23 mouse cellular contexts compared by ENCODE assay signal in genomic region chr2:10226907-10227306, GRCm38 (mm10).
"Had no signal": no experiment of that assay in that cellular context is flagged by ENCODE, and none has a peak within 500 bp of the region (broad histone marks: within the 10 kb centered on the region; RNA-seq: fewer than 3 reads in every experiment).

No protein-coding gene starts in this region.

- H3K36me3 ChIP-seq: embryonic facial prominence, embryonic 10.5 days; embryonic facial prominence, embryonic 12.5 days; embryonic facial prominence, embryonic 13.5 days; embryonic facial prominence, embryonic 15.5 days; forebrain, embryonic 10.5 days; forebrain, embryonic 12.5 days; forebrain, embryonic 15.5 days had no signal

- H3K27me3 ChIP-seq: embryonic facial prominence, embryonic 12.5 days; embryonic facial prominence, embryonic 13.5 days; embryonic facial prominence, embryonic 15.5 days; forebrain, embryonic 12.5 days; forebrain, embryonic 13.5 days; forebrain, embryonic 15.5 days had no signal

- H3K4me2 ChIP-seq: embryonic facial prominence, embryonic 12.5 days; embryonic facial prominence, embryonic 13.5 days; embryonic facial prominence, embryonic 15.5 days; forebrain, embryonic 12.5 days; forebrain, embryonic 13.5 days; forebrain, embryonic 15.5 days had no signal

- H3K27ac ChIP-seq: embryonic facial prominence, embryonic 10.5 days; embryonic facial prominence, embryonic 12.5 days; embryonic facial prominence, embryonic 13.5 days; embryonic facial prominence, embryonic 15.5 days; forebrain, embryonic 10.5 days; forebrain, embryonic 12.5 days; forebrain, embryonic 13.5 days; forebrain, embryonic 15.5 days; heart, adult 2 months had no signal

- H3K4me3 ChIP-seq: embryonic facial prominence, embryonic 10.5 days; embryonic facial prominence, embryonic 12.5 days; embryonic facial prominence, embryonic 13.5 days; embryonic facial prominence, embryonic 15.5 days; erythroblast, embryonic 14.5 days; forebrain, embryonic 10.5 days; forebrain, embryonic 12.5 days; forebrain, embryonic 13.5 days; forebrain, embryonic 15.5 days; heart, adult 2 months had no signal

- H3K9me3 ChIP-seq: embryonic facial prominence, embryonic 10.5 days; embryonic facial prominence, embryonic 12.5 days; embryonic facial prominence, embryonic 13.5 days; embryonic facial prominence, embryonic 15.5 days; forebrain, embryonic 10.5 days; forebrain, embryonic 12.5 days; forebrain, embryonic 13.5 days; forebrain, embryonic 15.5 days had no signal

- ATAC-seq: forebrain, embryonic 13.5 days; forebrain, embryonic 14.5 days; forebrain, embryonic 15.5 days; forebrain, embryonic 16.5 days had no signal

- DNase-seq: cerebellum, adult 2 months; cerebellum, adult 8-10 months; cerebellum, adult 9-10 months; cerebellum, adult 9-11 months; cerebellum, postnatal 10 days; cerebellum, postnatal 14 days; cerebellum, postnatal 25 days; cerebellum, postnatal 36 days; embryo, embryonic 11 days; forebrain, postnatal 0 days; gastrocnemius, postnatal 10 days; heart, adult 2 months had no signal

- H3K9ac ChIP-seq: embryonic facial prominence, embryonic 12.5 days; embryonic facial prominence, embryonic 13.5 days; embryonic facial prominence, embryonic 15.5 days; forebrain, embryonic 12.5 days; forebrain, embryonic 13.5 days; forebrain, embryonic 15.5 days; forebrain, postnatal 0 days had no signal

- H3K4me1 ChIP-seq: embryonic facial prominence, embryonic 12.5 days; embryonic facial prominence, embryonic 13.5 days; embryonic facial prominence, embryonic 15.5 days; forebrain, embryonic 10.5 days; forebrain, embryonic 12.5 days; forebrain, embryonic 13.5 days; forebrain, embryonic 15.5 days had no signal
